Mouse (Mus musculus) layer of hippocampus, adult 9-10 months (tissue): ENCODE measurements around the gene Tmem179.

Source experiments
- DNase-seq: peaks from one replicate; pipeline ENCODE4 v3.0.0; 2022; ENCODE audit warnings: low spot score

Gene Tmem179

DNA sequence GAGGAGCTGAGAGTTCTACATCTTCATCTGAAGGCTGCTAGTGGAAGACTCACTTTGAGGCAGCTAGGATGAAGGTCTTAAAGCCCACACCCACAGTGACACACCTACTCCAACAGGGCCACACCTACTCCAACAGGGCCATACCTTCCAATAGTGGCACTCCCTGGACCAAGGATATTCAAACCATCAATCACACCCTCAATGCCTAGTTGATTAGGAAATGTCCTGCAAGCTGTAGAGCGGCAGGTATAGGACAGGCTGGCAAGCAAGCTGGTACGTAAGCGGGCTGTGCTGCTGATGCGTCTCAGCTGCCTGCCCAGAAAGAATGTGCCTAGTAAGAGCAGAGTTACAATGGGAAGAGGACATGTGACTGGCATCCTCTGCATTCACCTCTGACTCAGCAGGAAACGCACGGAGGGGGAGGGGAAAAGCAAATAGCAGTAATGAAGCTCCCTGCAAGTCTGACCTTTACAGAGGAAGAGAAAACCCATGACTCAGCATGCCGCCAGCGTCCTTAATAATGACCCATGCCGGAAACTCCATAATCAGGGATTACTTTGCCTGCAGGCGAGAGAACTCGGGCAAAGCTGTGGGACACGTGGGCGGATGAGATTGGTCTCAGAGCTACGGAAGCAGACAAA is at the start of gene Tmem179:
Tmem179 (minus strand) TSS at position 51 of the 641 bp plus-strand sequence.
- DNase-seq, result no peak

DNA sequence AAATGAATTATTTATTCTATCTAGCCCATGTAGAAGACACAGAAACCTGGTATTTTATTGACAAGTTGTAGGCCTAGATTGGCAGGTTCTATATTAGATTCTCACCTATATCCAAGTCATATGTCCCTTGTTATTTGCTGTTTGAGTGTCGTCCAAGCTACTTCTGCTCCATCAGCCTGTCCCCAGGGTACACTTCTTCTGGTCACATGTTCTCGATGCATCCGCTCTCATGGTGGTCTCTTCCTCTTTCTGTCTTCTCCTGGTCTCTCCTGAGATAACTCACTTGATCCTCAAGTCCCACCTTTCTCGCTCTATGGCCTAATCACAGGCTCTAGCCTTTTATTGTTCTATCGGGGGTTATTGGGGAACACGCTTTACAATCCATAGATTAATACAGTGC is 46.5 kb upstream of the Tmem179 start:
- DNase-seq, result no peak

GRCm38 (mm10) chr12:112562462-112562861 is 45.9 kb upstream of the Tmem179 start:
- DNase-seq, result no peak

DNA sequence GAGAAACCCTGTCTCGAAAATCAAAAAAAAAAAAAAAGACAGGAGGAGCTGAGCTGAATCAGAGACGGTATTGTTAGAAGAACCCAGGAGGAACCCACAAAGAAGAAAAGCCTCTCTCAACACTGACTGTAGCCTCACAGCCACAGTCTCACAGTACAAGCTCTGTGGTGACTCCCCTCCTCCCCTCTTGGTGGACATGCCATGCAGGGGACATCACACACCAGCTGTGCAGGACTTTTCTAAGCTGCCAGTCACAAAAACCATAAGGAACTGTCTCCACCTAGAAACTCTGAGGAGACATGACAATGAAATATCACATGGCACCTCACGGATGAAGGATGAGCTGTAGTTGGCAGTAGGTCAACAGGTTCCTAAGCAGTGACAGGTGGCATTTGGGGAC is 44.6 kb upstream of the Tmem179 start:
- no peak for DNase-seq

DNA sequence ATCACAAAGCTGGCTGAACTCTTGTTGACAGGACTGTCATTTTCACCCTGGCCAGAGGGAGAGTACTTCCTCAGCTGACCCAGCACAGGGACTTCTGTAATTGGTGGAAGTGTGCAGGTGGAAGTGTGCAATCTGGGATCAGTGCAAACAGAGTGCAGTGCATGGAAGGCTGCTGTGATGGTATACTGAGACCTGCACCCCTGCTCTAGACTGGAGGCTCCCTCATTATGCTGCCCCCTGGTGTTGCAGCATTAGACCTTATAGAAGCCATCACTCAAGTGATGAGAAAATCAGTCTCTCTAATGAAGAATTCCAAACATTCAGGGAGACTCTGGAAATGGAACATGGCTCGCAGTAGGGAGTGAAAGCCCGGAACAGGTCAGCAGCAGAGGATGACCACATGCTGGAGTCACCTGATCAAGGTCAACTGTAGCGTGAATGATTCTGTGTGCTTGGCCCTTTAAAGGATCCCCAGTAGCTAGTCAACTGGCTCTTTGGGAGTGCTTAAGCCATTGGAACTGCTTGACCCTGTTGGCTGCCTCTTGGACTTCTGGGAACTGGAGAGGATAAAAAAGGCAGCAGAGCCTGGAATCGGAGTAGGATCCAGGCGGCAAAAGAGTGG is 43.7 kb upstream of the Tmem179 start:
- no peak for DNase-seq

DNA sequence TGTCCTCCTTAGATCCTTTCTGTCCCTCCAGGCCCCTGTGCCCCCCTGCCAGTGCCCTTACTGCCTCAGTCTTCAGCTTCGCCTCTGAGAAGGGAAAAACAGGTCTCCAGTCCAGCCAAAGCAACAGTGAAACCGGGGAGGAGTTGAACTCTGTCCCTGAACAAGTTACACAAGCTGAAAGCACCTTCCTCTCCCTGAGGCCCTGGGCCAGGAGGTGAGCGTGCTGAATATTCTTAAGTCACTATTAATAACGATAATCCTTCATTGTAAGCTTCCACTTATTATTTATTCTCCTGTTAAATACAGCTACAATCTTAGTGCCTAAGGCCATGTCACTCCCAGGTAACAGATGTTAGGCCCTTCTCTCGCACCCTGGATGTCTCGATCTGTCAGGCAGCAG is 43.1 kb upstream of the Tmem179 start:
- DNase-seq, result no peak

DNA sequence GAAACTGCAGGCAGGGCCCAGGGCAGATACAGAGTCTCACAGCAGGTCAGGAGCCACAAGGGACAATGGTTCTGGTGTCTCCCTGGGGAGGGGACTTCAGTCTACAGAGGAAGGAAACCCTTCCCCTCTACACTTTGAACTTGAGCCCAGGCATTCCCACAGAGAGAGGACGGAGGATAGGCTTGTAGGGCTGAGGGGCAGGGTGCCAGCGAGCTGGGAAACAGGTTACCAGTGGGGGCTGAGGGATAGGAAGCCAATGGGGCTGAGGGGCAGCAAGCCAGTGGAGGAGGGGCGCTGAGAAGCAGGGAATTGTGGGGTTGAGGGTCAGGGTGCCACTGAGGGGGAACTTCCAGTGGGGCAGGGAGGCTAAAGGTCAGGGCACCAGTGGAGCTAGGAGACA is 42.7 kb upstream of the Tmem179 start:
- no peak for DNase-seq

GRCm38 (mm10) chr12:112557219-112557618 is 40.7 kb upstream of the Tmem179 start:
- no peak for DNase-seq

- DNase-seq, result no peak
These were observed 40.0 kb upstream of the Tmem179 start for GRCm38 (mm10) chr12:112556531-112557060.

- DNase-seq, result no peak
These were observed 38.4 kb upstream of the Tmem179 start for GRCm38 (mm10) chr12:112554900-112555299.

DNA sequence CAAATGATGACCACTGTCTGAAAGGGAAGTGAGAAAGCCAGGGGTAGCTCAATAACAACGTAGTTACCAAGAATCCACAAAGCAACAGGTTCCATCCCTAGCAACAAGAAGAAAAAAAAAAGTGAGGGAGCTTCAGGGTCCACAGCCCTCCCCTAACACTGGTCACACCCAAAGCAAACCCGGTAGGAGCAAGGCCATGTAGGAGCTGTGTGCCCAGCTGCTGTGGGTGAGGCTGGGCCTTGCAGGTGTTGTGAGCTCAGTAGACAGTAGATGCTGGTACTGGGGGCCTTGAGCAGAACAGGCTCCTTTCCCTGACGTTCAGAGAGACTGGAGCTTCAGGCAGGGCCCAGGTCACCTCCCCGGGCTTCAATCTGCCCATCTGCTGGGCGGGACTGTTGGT is 36.0 kb upstream of the Tmem179 start:
- no peak for DNase-seq

GRCm38 (mm10) chr12:112551861-112552375 is 35.4 kb upstream of the Tmem179 start:
- DNase-seq, result peak; percentile 100

DNA sequence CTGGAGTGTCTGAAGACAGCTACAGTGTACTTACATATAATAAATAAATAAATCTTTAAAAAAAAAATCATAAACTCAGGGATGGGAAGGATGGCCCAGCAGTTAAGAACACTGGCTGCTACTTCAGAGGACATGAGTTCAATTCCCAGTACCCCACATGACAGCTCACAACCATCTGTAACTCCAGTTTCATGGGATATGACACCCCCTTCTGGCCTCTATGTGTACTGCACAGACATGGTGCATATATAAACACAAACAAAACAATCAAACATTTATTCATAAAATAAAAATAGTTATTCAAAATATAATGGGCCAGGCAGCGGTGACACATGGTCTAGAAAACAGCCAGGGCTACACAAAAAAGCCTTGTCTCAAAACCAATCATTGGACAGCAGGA is 32.7 kb upstream of the Tmem179 start:
- no peak for DNase-seq

DNA sequence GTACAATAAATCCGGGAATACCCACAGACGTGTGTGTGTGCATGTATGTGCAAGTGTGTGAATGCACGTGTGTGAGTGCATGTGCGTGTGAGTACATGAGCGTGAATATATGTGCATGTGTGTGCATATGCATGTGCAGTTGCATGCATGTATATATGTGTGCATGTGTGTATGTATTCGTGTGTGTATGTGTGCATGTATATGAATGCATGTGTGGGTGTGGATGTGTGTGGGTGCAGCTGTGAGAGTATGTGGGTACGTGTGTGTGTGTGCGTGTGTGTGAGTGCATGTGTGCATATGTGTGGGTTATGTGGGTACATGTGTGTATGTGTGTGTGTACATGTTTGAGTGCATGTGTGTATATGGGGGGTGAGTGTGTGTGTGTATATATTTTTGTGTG is 29.6 kb upstream of the Tmem179 start:
- no peak for DNase-seq

- no peak for DNase-seq
These were observed 28.6 kb upstream of the Tmem179 start for GRCm38 (mm10) chr12:112544946-112545701.

DNA sequence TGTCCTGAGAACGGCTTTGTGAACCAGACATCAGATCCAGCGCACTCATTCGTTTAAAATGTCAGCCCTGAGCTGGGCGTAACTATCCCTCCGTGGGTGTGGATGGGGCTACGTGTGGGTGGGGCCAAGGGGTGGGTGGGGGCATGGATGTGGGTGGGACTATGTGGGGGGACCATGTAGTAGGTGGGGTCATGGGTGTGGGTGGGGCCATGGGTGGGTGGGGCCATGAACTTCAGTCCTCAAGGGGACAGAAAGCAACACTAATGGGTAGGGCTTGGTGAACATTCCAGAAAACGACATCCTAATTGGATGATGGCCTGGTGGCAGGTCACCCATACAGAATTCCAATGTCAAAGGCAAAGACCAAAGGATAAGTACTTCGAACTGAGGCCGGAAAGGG is 27.4 kb upstream of the Tmem179 start:
- no peak for DNase-seq

DNA sequence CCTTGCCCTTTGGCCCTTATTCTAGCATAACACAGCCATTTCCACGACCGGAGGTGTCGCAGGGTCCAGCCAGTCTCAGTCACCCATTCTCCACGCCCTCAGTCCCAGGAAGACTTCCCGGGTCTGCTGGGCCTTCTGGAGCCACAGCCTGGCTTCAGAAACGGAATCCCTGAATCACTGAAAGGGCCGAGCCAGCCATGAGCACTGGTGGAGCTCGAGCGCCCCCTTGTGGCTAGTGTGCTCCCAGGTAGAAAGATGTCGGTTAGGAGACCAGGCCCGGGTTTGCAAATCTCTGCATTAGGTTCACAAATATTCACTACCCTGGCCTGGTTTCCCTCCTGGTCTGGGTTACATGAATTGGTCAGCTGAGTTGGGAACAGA is 26.4 kb upstream of the Tmem179 start:
- peak; percentile 72 for DNase-seq

GRCm38 (mm10) chr12:112542257-112542919 is 25.8 kb upstream of the Tmem179 start:
- no peak for DNase-seq

GRCm38 (mm10) chr12:112541483-112542091 is 25.0 kb upstream of the Tmem179 start:
- no peak for DNase-seq

- no peak for DNase-seq
These were observed 23.8 kb upstream of the Tmem179 start for GRCm38 (mm10) chr12:112540321-112540720.

DNA sequence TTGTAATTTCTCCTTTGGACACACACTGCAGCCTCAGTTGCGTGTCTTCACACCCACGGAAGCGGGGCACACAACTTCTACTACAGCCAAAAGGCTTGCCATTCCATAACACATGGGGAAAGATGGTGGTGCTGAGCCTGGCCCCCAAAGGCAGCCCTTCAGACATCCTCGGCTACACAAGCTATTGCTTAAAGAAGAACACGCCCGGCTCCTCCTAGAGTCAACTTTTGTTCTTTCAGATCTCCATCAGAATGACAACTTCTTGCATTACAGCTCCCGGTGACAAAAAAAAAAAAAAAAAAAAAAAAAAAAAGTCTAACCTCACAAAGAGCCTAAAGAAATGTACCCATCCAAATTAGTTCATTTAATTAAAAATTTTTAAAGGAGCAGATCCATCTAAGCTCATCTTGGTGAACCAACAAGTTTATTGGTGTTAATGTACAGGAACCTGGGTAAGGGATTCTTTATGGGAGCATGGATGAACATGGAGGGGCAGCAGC is 23.0 kb upstream of the Tmem179 start:
- no peak for DNase-seq

DNA sequence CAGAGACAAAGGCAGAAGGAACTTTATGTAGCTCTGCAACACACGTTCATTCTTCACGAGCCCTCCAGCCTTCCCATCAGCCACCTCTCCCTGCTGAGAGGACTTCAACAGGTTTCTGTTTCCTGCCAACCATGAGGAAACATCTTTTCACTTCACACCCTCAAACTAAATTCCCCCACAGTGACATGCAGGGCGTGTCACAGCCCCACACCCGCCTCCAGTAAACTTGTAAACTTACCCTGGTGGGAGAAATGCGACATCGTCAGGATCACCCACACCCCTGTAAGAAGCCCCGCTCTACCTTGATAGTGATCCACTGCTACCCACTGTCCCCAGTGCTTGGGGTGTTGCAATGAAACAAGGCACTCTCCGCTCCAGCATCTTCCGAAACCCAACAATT is 21.8 kb upstream of the Tmem179 start:
- DNase-seq, result no peak
